Mouse (Mus musculus) limb, embryonic 15.5 days (tissue): ENCODE results near the gene Micall2. TPM values are rescaled to one million over a fixed set of nuclear protein-coding genes. Genes with fewer than 3 reads are reported as not detected.
"Not testable (repeated sequence)": the region's sequence is repeated elsewhere in the genome, so short reads cannot be mapped to it uniquely, and the experiment has no call there.

Experiments used
- ATAC-seq: fragments of 200-750 bp; cut with Nextera tagmentation; 2 replicates; pipeline ENCODE4 v1.8.0; 2017; ENCODE audit warnings: low read depth, moderate TSS enrichment; ENCODE audit not compliant: insufficient number of reproducible peaks, low FRiP score, low TSS enrichment
- H3K27ac ChIP-seq: fragments of 300-500 bp; sonication (generic); 2 replicates; pipeline ENCODE4 v1.5.1; 2015; ENCODE audit warnings: moderate library complexity, mild to moderate bottlenecking, inconsistent platforms
- H3K27me3 ChIP-seq: fragments of 300-500 bp; sonication (generic); 2 replicates; pipeline ENCODE4 v1.6.1; 2015; ENCODE audit warnings: inconsistent platforms
- H3K36me3 ChIP-seq: fragments of 300-500 bp; sonication (generic); 2 replicates; pipeline ENCODE4 v1.6.1; 2015; ENCODE audit warnings: inconsistent platforms
- H3K4me1 ChIP-seq: fragments of 300-500 bp; sonication (generic); 2 replicates; pipeline ENCODE4 v1.6.1; 2015; ENCODE audit warnings: inconsistent platforms
- H3K4me2 ChIP-seq: fragments of 300-500 bp; sonication (generic); 2 replicates; pipeline ENCODE4 v1.6.1; 2015; ENCODE audit warnings: mild to moderate bottlenecking, inconsistent platforms
- H3K4me3 ChIP-seq: fragments of 300-500 bp; sonication (generic); 2 replicates; pipeline ENCODE4 v1.5.1; 2015; ENCODE audit warnings: mild to moderate bottlenecking, inconsistent platforms
- H3K9ac ChIP-seq: fragments of 300-500 bp; sonication (generic); 2 replicates; pipeline ENCODE4 v1.6.1; 2015; ENCODE audit warnings: inconsistent platforms
- H3K9me3 ChIP-seq: fragments of 300-500 bp; sonication (generic); 2 replicates; pipeline ENCODE4 v1.6.1; 2016; ENCODE audit warnings: inconsistent platforms
- WGBS: fragments of 180-500 bp; shearing (Covaris S2); methylation state at CpG from one replicate; pipeline ENCODE4 v1.1.7; 2015; 5-methylcytosine and 5-hydroxymethylcytosine counted together
- polyA plus RNA-seq: library from polyadenylated mRNA; unstranded; fragments of >200 nt; fragmentation: Nextera tagmentation; extraction: Ambion mirVana; gene quantifications from 2 replicates; pipeline ENCODE4 v1.2.1, GENCODE M21; 2015

The Micall2 gene
- polyA plus RNA-seq, 1 experiment from 2014 or later: 4.9 TPM

DNA sequence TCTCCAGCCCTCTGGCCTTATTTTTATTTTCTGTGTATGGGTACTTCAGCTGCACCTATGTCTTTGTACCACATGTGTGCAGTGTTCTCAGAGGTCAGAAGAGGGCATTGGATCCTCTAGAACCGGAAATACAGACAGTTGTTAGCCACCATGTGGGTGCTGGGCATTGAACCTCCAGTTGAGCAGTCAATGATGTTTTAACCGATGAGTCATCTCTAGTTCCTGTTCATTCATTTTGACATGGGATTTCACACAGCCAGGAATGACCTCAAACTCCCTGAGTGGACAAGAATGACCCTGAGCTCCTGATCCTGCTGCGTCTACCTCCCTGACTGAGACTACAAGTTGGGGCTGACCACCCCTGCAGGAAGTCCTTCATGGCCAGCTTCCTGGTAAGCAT lies 9.9 kb downstream of the Micall2 start:
- 79% methylated on average over 3 of the region's 3 CpGs for WGBS
- Histone ChIP-seq H3K36me3 (no peaks in the 10 kb centered on the region), H3K4me1 (peaks cover 26% of the 10 kb centered on the region), H3K27ac (no peak overlapping the region), H3K4me2 (no peak overlapping the region), H3K9me3 (no peaks in the 10 kb centered on the region), H3K27me3 (no peaks in the 10 kb centered on the region), H3K9ac (no peak overlapping the region), H3K4me3 (no peak overlapping the region)
- ATAC-seq: no peak

DNA sequence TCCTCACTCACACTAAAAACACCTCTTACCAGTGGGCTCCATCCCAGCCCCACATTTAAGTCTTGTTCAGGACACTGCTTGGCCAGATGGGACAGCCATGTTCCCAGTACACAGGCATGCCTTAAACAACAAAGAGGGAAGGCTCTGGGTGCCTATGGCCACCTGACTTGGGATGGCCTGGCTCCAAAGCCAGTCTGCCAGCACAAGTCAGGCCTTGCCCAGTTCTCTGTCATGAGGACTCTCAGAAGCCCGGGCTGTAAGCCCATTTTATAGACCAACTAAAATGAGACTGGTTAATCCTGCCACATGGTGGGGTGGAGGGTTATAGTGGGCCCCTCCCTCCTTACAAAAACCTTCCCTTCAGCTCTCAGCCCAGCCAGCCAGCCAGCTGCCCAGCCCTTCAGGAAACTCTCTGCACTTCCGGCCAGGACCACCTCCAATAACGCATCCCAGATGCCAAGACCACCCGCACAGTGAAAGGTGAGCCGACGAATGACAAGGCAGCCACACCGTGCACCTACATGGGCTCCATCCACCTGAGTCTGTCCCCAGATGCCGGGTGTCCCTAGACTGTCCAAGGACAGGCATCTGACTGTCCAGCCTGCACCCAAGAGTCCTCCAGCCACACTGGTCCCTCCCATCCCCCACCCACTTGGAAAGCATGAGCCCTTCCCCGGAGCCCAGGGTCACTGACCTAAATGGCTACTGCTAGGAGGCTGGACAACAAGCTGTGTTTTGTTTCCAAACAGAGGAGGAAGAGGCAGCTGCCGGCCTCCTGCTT lies 11.6 kb downstream of the Micall2 start:
- WGBS: 18% methylated on average over 10 of the region's 10 CpGs
- peak overlapping the region; percentile 63; the same call in 1 of the 2 replicates for H3K27ac ChIP-seq
- no peak overlapping the region for H3K9ac ChIP-seq

DNA sequence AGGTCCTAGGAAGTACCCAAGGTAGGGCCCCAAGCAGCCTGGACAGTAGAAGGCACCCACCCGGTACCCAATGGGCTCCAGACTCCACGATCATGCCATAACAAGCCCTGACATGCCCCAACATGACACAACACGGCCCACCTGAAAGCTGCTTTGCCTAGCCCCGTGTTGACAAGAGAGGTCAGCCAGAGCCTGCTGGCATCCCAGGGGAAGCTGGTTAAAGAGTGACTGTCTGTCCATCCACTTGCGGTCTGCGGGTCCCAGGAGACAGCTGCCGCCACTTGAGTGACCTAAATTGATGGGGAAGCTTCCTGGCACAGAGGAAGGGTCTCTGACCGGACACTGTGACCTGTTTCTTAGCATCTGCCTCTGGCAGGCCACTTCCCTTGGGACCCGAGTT lies 13.0 kb downstream of the Micall2 start:
- Histone ChIP-seq H3K4me1 (peaks cover 21% of the 10 kb centered on the region), H3K27me3 (no peaks in the 10 kb centered on the region), H3K9ac (no peak overlapping the region), H3K4me3 (no peak overlapping the region), H3K36me3 (no peaks in the 10 kb centered on the region), H3K27ac (no peak overlapping the region), H3K9me3 (no peaks in the 10 kb centered on the region), H3K4me2 (no peak overlapping the region)
- ATAC-seq: no peak
- WGBS: 63% methylated on average over 9 of the region's 9 CpGs

More for the DNA sequence above, 11.6 kb downstream of the Micall2 start:
- Histone ChIP-seq H3K27me3 (no peaks in the 10 kb centered on the region), H3K4me3 (no peak overlapping the region), H3K9me3 (no peaks in the 10 kb centered on the region), H3K36me3 (no peaks in the 10 kb centered on the region), H3K4me2 (no peak overlapping the region), H3K4me1 (peaks cover 14% of the 10 kb centered on the region)
- ATAC-seq: no peak

DNA sequence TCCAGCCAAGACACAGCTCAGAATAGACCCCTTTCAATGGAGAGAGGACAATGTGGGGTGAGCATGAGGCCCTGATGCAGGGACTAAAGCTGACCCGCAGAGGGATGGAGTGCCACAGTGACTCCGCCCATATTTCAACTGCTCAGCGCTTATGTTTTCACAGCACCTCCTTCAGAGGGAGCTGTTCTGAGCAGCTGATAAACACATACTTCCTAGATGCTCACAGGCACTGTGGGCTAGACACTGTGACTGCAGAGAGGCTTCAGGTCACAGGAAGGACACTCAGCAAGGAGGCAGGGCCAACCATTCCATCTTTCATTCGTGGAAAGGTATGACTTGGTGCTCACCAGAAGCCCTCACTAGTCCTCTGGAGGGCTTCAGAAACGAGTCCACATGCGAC lies 13.4 kb downstream of the Micall2 start:
- Histone ChIP-seq H3K9ac (no peak overlapping the region), H3K9me3 (no peaks in the 10 kb centered on the region), H3K27ac (no peak overlapping the region), H3K4me3 (no peak overlapping the region), H3K27me3 (no peaks in the 10 kb centered on the region), H3K4me1 (peaks cover 23% of the 10 kb centered on the region), H3K4me2 (no peak overlapping the region), H3K36me3 (no peaks in the 10 kb centered on the region)
- ATAC-seq: no peak
- WGBS: 77% methylated on average over 6 of the region's 6 CpGs

DNA sequence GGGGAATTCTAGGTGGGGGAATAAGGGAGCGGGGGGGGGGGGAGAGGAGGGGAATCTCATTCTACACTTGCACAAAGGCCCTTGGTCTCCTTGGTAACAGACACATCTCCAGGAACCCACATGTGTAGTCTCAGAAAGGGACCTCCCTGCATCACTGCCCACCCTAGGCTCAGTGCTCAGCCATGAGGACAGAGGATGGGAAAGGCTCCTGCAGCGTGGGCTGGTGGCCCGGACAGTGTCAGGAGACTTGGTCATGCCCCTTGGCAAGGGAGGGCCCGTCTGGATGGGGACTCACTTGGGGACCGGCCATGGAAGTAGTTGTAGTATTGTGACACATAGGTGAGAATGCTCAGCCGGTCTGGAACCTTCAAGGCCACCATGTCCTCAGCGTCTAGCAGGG lies 17.2 kb downstream of the Micall2 start:
- WGBS: 82% methylated on average over 7 of the region's 7 CpGs
- H3K4me2 ChIP-seq: no peak overlapping the region
- H3K9ac ChIP-seq: no peak overlapping the region; the same call in 1 of the 2 replicates
- no peak overlapping the region for H3K4me3 ChIP-seq
- H3K9me3 ChIP-seq: no peaks in the 10 kb centered on the region
- no peak for ATAC-seq
- H3K27me3 ChIP-seq: no peaks in the 10 kb centered on the region
- H3K27ac ChIP-seq: no peak overlapping the region
- no peaks in the 10 kb centered on the region for H3K36me3 ChIP-seq
- peaks cover 11% of the 10 kb centered on the region for H3K4me1 ChIP-seq

DNA sequence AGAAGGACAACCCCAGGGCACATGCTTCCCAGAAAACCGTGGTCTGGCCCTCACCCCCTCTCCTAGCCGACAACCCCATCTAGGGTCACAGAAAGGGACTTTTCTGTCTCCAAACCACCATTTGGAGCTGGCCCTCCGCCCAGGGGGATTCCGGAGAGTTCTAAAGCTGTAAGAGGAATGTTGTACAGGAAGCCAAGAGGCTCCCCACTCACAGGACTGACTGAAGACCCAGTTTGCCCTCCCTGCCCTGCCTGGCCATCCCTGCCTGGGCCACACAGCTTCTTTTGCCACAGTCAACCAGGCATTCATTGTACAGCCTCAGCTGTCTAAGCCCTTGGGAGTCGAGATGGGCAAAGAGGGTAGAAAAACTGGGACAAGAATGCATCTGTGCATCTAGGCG lies 17.6 kb downstream of the Micall2 start:
- ATAC-seq: no peak
- Histone ChIP-seq H3K27me3 (no peaks in the 10 kb centered on the region), H3K4me3 (no peak overlapping the region), H3K27ac (no peak overlapping the region), H3K9me3 (no peaks in the 10 kb centered on the region), H3K4me1 (peaks cover 11% of the 10 kb centered on the region; the same call in 1 of the 2 replicates), H3K9ac (no peak overlapping the region; the same call in 1 of the 2 replicates), H3K4me2 (no peak overlapping the region), H3K36me3 (no peaks in the 10 kb centered on the region)
- 63% methylated on average over 6 of the region's 6 CpGs for WGBS

DNA sequence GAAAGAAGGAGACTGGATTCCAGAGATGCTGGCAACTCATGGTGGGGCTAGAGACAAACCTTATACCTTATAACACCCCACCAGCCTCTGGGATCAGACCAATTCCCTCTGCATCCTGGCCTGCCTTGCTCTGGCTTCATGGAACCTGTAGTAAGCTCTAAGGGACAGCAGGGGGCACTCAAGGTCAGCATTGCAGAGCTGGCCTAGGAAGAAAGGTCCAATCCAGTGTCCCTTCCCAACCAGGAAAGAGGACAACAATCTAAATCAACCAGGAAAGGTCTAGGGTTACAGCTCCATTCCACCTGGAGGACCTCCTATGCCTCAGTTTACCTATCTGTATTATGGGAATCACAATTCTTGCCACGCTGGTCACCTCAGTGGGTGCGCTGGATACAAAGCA lies 18.4 kb downstream of the Micall2 start:
- H3K9me3 ChIP-seq: no peaks in the 10 kb centered on the region
- no peaks in the 10 kb centered on the region for H3K27me3 ChIP-seq
- H3K9ac ChIP-seq: no peak overlapping the region
- no peaks in the 10 kb centered on the region for H3K36me3 ChIP-seq
- ATAC-seq: no peak
- no peak overlapping the region for H3K4me3 ChIP-seq
- WGBS: 96% methylated on average over 2 of the region's 2 CpGs
- H3K4me1 ChIP-seq: peaks cover 11% of the 10 kb centered on the region; the same call in 1 of the 2 replicates
- H3K4me2 ChIP-seq: no peak overlapping the region
- no peak overlapping the region for H3K27ac ChIP-seq

DNA sequence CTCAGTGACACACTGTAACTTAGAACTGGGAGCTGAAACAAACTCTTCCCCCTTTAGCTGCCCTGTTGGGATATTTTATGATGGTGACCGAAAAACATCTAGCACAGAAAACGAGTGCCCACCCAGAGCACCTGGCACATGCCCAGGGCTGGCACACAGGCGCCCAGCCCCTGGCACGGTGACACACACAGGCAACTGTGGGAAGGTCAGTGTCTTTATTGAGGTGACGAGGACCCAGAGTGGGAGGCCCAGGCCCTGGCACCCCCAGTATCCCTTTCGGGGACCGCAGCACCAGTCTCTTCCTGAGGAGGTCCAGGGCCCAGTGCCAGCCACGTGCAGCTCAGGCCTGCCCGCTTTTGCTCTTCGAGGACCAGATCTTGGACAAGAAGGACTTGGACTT lies 29.6 kb downstream of the Micall2 start:
- Histone ChIP-seq H3K27me3 (no peaks in the 10 kb centered on the region), H3K36me3 (peaks cover 45% of the 10 kb centered on the region), H3K4me3 (no peak overlapping the region), H3K9ac (no peak overlapping the region), H3K4me1 (no peaks in the 10 kb centered on the region), H3K9me3 (no peaks in the 10 kb centered on the region), H3K27ac (no peak overlapping the region), H3K4me2 (no peak overlapping the region)
- no peak for ATAC-seq
- 91% methylated on average over 10 of the region's 10 CpGs for WGBS

DNA sequence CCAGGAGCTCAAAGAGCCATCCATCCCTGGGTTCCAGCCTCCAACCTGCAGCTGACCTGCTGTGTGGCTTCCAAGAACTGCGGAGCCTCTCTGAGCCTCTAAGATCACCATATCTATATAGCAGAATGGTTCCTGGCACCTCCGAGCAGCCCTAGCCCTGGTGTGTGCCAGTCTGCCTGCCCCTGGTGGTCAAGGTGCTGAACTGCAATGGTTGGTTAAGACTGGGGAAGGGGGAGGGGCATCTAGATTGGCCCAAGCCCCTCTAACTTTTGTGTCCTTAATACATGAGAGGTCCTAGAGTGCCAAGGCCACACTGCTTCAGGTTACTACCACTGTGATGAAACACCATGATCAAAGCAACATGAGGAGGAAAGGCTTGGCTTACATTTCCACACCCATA lies 33.2 kb downstream of the Micall2 start:
- no peak overlapping the region for H3K27ac ChIP-seq
- no peaks in the 10 kb centered on the region for H3K9me3 ChIP-seq
- WGBS: 61% methylated on average over 2 of the region's 2 CpGs
- H3K4me2 ChIP-seq: no peak overlapping the region
- no peak overlapping the region for H3K9ac ChIP-seq
- H3K4me3 ChIP-seq: no peak overlapping the region
- no peaks in the 10 kb centered on the region for H3K4me1 ChIP-seq
- ATAC-seq: no peak
- peaks cover 15% of the 10 kb centered on the region for H3K36me3 ChIP-seq
- no peaks in the 10 kb centered on the region for H3K27me3 ChIP-seq

DNA sequence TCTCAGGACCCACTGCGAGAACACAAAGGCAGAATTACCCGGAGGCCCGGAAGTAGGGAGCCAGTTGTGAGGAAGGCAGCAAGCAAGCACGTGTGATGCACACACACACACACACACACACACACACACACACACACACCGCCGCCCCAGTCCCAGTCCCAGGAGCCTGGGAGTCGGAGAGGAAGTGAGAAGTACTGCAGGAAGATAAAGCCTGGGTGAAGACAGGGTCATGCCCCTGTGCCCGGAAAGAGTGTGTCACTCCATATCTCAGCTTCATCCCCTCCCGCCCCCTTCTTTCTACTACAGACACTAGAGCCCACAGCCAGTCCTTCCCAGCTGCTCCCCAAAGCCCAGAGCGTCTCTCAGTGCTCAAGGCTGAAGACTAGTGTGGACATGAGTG lies 33.9 kb downstream of the Micall2 start:
- H3K9ac ChIP-seq: no peak overlapping the region
- peaks cover 15% of the 10 kb centered on the region for H3K36me3 ChIP-seq
- H3K9me3 ChIP-seq: no peaks in the 10 kb centered on the region
- H3K27ac ChIP-seq: no peak overlapping the region
- H3K4me1 ChIP-seq: no peaks in the 10 kb centered on the region
- WGBS: 65% methylated on average over 9 of the region's 10 CpGs
- ATAC-seq: no peak
- no peaks in the 10 kb centered on the region for H3K27me3 ChIP-seq
- H3K4me3 ChIP-seq: no peak overlapping the region
- H3K4me2 ChIP-seq: no peak overlapping the region

DNA sequence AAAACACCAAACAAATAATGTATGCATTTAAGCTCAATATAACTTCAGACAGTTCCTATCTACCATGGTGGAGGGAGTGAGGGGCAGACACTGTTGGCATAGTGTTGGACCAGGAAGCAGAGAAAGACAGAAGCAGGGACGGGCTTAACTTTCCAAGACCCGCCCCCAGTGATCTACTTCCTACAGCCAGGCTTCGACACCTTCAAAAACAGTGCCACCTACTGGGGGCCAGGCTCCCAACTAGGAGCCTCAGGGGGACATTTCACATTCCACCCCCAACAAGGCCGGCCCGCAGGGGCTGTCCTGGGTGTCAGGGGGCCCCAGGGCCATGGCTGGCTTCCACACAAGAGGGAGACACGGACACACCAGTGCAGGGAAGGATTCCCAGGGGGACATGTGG lies 39.2 kb downstream of the Micall2 start:
- Histone ChIP-seq H3K4me2 (no peak overlapping the region), H3K9ac (no peak overlapping the region), H3K27me3 (no peaks in the 10 kb centered on the region), H3K4me1 (peaks cover 7% of the 10 kb centered on the region), H3K9me3 (no peaks in the 10 kb centered on the region), H3K4me3 (no peak overlapping the region), H3K36me3 (no peaks in the 10 kb centered on the region), H3K27ac (no peak overlapping the region)
- WGBS: 84% methylated on average over 6 of the region's 6 CpGs
- ATAC-seq: no peak

DNA sequence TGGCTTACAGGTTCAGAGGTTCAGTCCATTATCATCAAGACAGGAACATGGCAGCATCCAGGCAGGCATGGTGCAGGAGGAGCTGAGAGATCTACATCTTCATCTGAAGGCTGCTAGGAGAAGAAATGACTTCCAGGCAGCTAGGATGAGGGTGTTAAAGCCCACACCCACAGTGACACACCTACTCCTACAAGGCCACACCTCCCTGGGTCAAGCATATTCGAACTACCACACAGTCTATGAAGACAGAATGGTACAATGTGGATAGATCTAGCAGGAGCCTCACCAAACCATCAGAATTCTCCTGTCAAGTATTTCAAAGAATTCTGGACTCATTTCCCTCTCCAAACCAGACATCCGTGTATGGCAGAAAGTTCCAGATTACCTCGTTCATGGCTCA lies 40.3 kb downstream of the Micall2 start:
- not testable (repeated sequence) for H3K9me3 ChIP-seq, ATAC-seq, H3K27me3 ChIP-seq, H3K4me3 ChIP-seq, H3K4me1 ChIP-seq, H3K27ac ChIP-seq, H3K36me3 ChIP-seq, H3K9ac ChIP-seq, H3K4me2 ChIP-seq
- WGBS: 53% methylated on average over 3 of the region's 3 CpGs
